Mouse (Mus musculus) forebrain, embryonic 12.5 days (tissue): ENCODE results near the gene Hsd17b1. TPM values are rescaled to one million over a fixed set of nuclear protein-coding genes. Genes with fewer than 3 reads are reported as not detected.

Experiments
- ATAC-seq: fragments of 200-750 bp; cut with Nextera tagmentation; 2 replicates; pipeline ENCODE4 v1.8.0; 2017; ENCODE audit warnings: moderate TSS enrichment; ENCODE audit not compliant: low FRiP score
- H3K27ac ChIP-seq: fragments of 300-500 bp; sonication (generic); 2 replicates; pipeline ENCODE4 v1.5.1; 2016; ENCODE audit warnings: mild to moderate bottlenecking
- H3K27me3 ChIP-seq: fragments of 300-500 bp; sonication (generic); 2 replicates; pipeline ENCODE4 v1.6.1; 2016; ENCODE audit warnings: mild to moderate bottlenecking
- H3K36me3 ChIP-seq: fragments of 300-500 bp; sonication (generic); replicated peaks from 2 replicates; pipeline ENCODE4 v1.6.1; 2016; ENCODE audit warnings: mild to moderate bottlenecking
- H3K4me1 ChIP-seq: fragments of 300-500 bp; sonication (generic); 2 replicates; pipeline ENCODE4 v1.6.1; 2016
- H3K4me2 ChIP-seq: fragments of 300-500 bp; sonication (generic); 2 replicates; pipeline ENCODE4 v1.6.1; 2016; ENCODE audit warnings: mild to moderate bottlenecking, moderate library complexity
- H3K4me3 ChIP-seq: fragments of 300-500 bp; sonication (generic); replicated peaks from 2 replicates; pipeline ENCODE4 v1.5.1; 2016; ENCODE audit warnings: mild to moderate bottlenecking
- H3K9ac ChIP-seq: fragments of 300-500 bp; sonication (generic); 2 replicates; pipeline ENCODE4 v1.6.1; 2016; ENCODE audit warnings: mild to moderate bottlenecking
- H3K9me3 ChIP-seq: fragments of 300-500 bp; sonication (generic); 2 replicates; pipeline ENCODE4 v1.6.1; 2016
- WGBS: fragments of 180-500 bp; shearing (Covaris S2); methylation state at CpG from one replicate; pipeline ENCODE4 v1.1.7; 2016; 5-methylcytosine and 5-hydroxymethylcytosine counted together
- polyA plus RNA-seq: library from polyadenylated mRNA; unstranded; fragments of >200 nt; fragmentation: Nextera tagmentation; extraction: Ambion mirVana; gene quantifications from 2 replicates; pipeline ENCODE4 v1.2.1, GENCODE M21; 2016

Hsd17b1 gene
- polyA plus RNA-seq, 1 experiment from 2014 or later: 0.33 TPM

GRCm38 (mm10) chr11:101079746-101080145 lies 1.5 kb downstream of the Hsd17b1 start:
- Histone ChIP-seq H3K4me3 (no peak overlapping the region; the same call in 1 of the 2 replicates), H3K27me3 (peaks cover 57% of the 10 kb centered on the region), H3K36me3 (no peaks in the 10 kb centered on the region; the same call in 1 of the 2 replicates), H3K4me2 (0 out of 2 replicates have a peak overlapping the region, but pooled peaks have one; percentile 4), H3K9me3 (no peaks in the 10 kb centered on the region), H3K9ac (no peak overlapping the region), H3K27ac (no peak overlapping the region), H3K4me1 (peaks cover 26% of the 10 kb centered on the region)
- ATAC-seq: no peak
- 2% methylated on average over 27 of the region's 27 CpGs for whole genome bisulfite sequencing

- Histone ChIP-seq H3K4me3 (no peak overlapping the region), H3K36me3 (peaks cover 2% of the 10 kb centered on the region; the same call in 1 of the 2 replicates), H3K27ac (no peak overlapping the region), H3K4me1 (peaks cover 27% of the 10 kb centered on the region), H3K4me2 (no peak overlapping the region), H3K9ac (no peak overlapping the region), H3K9me3 (no peaks in the 10 kb centered on the region), H3K27me3 (peaks cover 57% of the 10 kb centered on the region)
- ATAC-seq: no peak
- WGBS: 46% methylated on average over 5 of the region's 5 CpGs
Measured at GRCm38 (mm10) chr11:101080421-101080820, 2.2 kb downstream of the Hsd17b1 start.

GRCm38 (mm10) chr11:101081659-101082058 lies 3.4 kb downstream of the Hsd17b1 start:
- H3K4me1 ChIP-seq: peaks cover 39% of the 10 kb centered on the region
- 4% methylated on average over 10 of the region's 10 CpGs for WGBS
- peak overlapping the region; percentile 90 for H3K27ac ChIP-seq
- H3K9me3 ChIP-seq: no peaks in the 10 kb centered on the region
- peaks cover 7% of the 10 kb centered on the region for H3K36me3 ChIP-seq
- peak overlapping the region; percentile 84 for H3K4me3 ChIP-seq
- ATAC-seq: no peak
- H3K4me2 ChIP-seq: peak overlapping the region; percentile 96
- H3K9ac ChIP-seq: peak overlapping the region; percentile 48
- H3K27me3 ChIP-seq: peaks cover 48% of the 10 kb centered on the region

DNA sequence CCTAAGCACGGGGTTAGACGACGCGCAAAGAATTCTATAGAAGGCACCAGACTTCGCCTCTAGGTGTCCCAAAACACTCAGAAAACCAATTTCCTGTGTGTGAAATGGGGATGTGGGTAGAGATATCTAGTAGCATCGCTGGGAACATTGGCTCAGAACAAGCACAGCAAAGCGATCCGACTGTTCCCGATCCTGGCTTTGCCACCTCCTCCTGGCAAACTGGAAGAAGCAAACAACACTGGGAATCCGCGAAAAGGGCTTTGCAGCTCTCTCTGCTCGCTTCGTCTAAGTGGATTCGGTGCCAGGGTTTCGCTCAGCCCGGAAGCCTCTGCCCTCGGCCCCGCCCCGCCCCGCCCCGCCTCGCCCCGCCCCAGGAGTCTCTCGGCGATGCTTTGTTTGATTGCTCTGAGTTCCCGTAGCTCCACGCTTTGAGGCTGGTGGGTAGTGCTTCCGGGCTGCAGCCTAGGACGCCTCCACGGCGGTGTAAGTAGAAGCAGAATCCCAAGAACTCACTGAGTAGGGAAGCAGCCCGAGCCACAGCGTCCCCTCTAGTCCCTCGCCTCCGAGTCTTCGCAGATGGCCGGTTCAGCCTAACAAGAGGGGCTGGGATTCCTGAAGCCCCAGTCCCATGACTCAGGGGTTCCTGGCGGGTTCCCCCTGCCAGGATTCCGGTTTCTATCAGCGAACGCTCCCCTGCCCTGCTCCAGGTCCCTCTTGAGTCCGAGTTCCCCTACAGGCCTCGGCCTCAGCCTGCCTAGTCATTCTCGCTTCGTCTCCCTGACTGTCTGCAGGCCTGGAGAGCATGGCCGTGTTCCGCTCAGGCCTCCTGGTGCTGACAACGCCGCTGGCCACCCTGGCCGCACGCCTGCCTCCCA lies 4.2 kb downstream of the Hsd17b1 start, which contains the start of gene Coasy:
Coasy (plus strand) TSS at position 358 of the 875 bp plus-strand sequence.
- Histone ChIP-seq H3K36me3 (peaks cover 7% of the 10 kb centered on the region), H3K9ac (peak within 1 kb of the TSS; percentile 90), H3K4me3 (peak within 1 kb of the TSS; percentile 84), H3K9me3 (no peaks in the 10 kb centered on the region), H3K4me1 (peaks cover 43% of the 10 kb centered on the region), H3K4me2 (peak within 1 kb of the TSS; percentile 96), H3K27me3 (peaks cover 40% of the 10 kb centered on the region), H3K27ac (peak within 1 kb of the TSS; percentile 90)
- ATAC-seq: peak; percentile 86
- under 1% methylated on average over 48 of the region's 51 CpGs for WGBS

- 34% methylated on average over 19 of the region's 19 CpGs for WGBS
- Histone ChIP-seq H3K4me3 (peak overlapping the region; percentile 84), H3K9me3 (no peaks in the 10 kb centered on the region), H3K27me3 (peaks cover 33% of the 10 kb centered on the region), H3K36me3 (peaks cover 7% of the 10 kb centered on the region), H3K27ac (peak overlapping the region; percentile 90), H3K9ac (peak overlapping the region; percentile 90), H3K4me1 (peaks cover 50% of the 10 kb centered on the region), H3K4me2 (peak overlapping the region; percentile 96)
- ATAC-seq: peak; percentile 8; the same call in 1 of the 2 replicates
Measured at GRCm38 (mm10) chr11:101083083-101083697, 5.0 kb downstream of the Hsd17b1 start.

- Histone ChIP-seq H3K27ac (no peak overlapping the region), H3K36me3 (peaks cover 15% of the 10 kb centered on the region), H3K4me1 (peaks cover 57% of the 10 kb centered on the region), H3K4me2 (no peak overlapping the region), H3K27me3 (peaks cover 22% of the 10 kb centered on the region), H3K9me3 (no peaks in the 10 kb centered on the region), H3K4me3 (no peak overlapping the region), H3K9ac (no peak overlapping the region)
- WGBS: 86% methylated on average over 14 of the region's 14 CpGs
- ATAC-seq: no peak
Measured at GRCm38 (mm10) chr11:101084246-101084645, 6.0 kb downstream of the Hsd17b1 start.

- 93% methylated on average over 12 of the region's 12 CpGs for WGBS
- H3K4me1 ChIP-seq: peaks cover 56% of the 10 kb centered on the region
- ATAC-seq: no peak
- no peak overlapping the region for H3K9ac ChIP-seq
- H3K9me3 ChIP-seq: no peaks in the 10 kb centered on the region
- peaks cover 17% of the 10 kb centered on the region for H3K27me3 ChIP-seq
- H3K36me3 ChIP-seq: peaks cover 20% of the 10 kb centered on the region
- no peak overlapping the region for H3K27ac ChIP-seq
- H3K4me2 ChIP-seq: no peak overlapping the region
- H3K4me3 ChIP-seq: no peak overlapping the region
Measured at GRCm38 (mm10) chr11:101084811-101085210, 6.6 kb downstream of the Hsd17b1 start.

- peaks cover 54% of the 10 kb centered on the region for H3K4me1 ChIP-seq
- peak overlapping the region; percentile 42; the same call in 1 of the 2 replicates for H3K9ac ChIP-seq
- no peak overlapping the region; the same call in 1 of the 2 replicates for H3K27ac ChIP-seq
- H3K4me3 ChIP-seq: no peak overlapping the region
- no peak for ATAC-seq
- H3K4me2 ChIP-seq: no peak overlapping the region
- peaks cover 30% of the 10 kb centered on the region for H3K36me3 ChIP-seq
- peaks cover 7% of the 10 kb centered on the region for H3K27me3 ChIP-seq
- H3K9me3 ChIP-seq: no peaks in the 10 kb centered on the region
- WGBS: 92% methylated on average over 18 of the region's 18 CpGs
Measured at GRCm38 (mm10) chr11:101085617-101086322, 7.6 kb downstream of the Hsd17b1 start.

DNA sequence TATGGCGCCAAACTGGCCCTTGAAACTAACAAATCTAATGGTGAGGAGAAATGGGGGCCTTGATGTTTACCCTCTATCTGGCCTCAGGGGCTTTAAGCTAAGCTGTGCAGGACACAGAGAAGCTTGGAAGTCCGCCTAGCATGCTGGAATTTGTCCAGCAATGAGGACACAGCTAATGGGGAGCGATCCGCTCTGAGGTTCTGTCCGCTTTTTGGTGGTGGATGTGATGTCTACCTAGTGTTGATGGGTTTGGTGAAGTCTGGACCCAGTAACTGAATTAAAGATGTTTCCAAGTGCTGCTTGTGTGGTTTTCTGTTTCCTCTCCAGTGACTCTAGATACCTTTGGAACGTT lies 8.1 kb downstream of the Hsd17b1 start:
- Histone ChIP-seq H3K9me3 (no peaks in the 10 kb centered on the region), H3K36me3 (peaks cover 35% of the 10 kb centered on the region), H3K27me3 (peaks cover 2% of the 10 kb centered on the region), H3K27ac (peak overlapping the region; percentile 91), H3K4me2 (peak overlapping the region; percentile 98), H3K9ac (peak overlapping the region; percentile 42; the same call in 1 of the 2 replicates), H3K4me3 (peak overlapping the region; percentile 84; the same call in 1 of the 2 replicates), H3K4me1 (peaks cover 52% of the 10 kb centered on the region)
- ATAC-seq: no peak
- 85% methylated on average over 6 of the region's 6 CpGs for WGBS

- Histone ChIP-seq H3K27ac (peak within 1 kb of the TSS; percentile 91), H3K9me3 (no peaks in the 10 kb centered on the region), H3K4me2 (peak within 1 kb of the TSS; percentile 98), H3K4me3 (peak within 1 kb of the TSS; percentile 84), H3K4me1 (peaks cover 45% of the 10 kb centered on the region), H3K36me3 (peaks cover 43% of the 10 kb centered on the region), H3K9ac (peak within 1 kb of the TSS; percentile 89), H3K27me3 (no peaks in the 10 kb centered on the region)
- ATAC-seq: peak; percentile 86
- 1% methylated on average over 52 of the region's 52 CpGs for WGBS
Measured at GRCm38 (mm10) chr11:101086756-101087681, 8.8 kb downstream of the Hsd17b1 start, which contains the start of gene Mlx. TSS of gene Mlx (plus strand) at chr11:101087277.

DNA sequence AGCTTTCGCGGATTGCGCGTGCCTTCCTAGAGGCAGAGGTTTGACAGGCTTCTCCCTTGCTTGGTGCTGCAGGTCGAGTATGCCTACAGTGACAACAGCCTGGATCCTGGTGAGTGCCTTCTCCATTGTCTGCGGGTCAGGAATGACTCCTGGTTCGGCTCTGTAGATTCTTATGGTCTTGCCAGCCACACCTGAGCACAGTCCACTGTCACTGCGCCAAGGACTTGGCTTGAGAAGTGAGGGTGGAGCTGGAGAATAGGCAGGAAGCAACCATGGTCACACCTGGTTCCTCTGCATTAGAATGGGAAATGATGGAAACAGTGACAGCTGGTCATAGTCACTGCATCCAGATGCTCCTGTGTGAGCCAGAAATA lies 9.5 kb downstream of the Hsd17b1 start:
- Histone ChIP-seq H3K4me2 (peak overlapping the region; percentile 98), H3K27me3 (no peaks in the 10 kb centered on the region), H3K4me1 (peaks cover 45% of the 10 kb centered on the region), H3K4me3 (peak overlapping the region; percentile 84), H3K9me3 (no peaks in the 10 kb centered on the region), H3K9ac (peak overlapping the region; percentile 89), H3K27ac (peak overlapping the region; percentile 91; the same call in 1 of the 2 replicates), H3K36me3 (peaks cover 49% of the 10 kb centered on the region)
- ATAC-seq: no peak; the same call in 1 of the 2 replicates
- WGBS: 13% methylated on average over 8 of the region's 8 CpGs
